Mouse (Mus musculus): ENCODE data around the gene Ldhc.
"Not testable (repeated sequence)": the region's sequence is repeated elsewhere in the genome, so short reads cannot be mapped to it uniquely, and the experiment has no call there.

The Ldhc gene

DNA sequence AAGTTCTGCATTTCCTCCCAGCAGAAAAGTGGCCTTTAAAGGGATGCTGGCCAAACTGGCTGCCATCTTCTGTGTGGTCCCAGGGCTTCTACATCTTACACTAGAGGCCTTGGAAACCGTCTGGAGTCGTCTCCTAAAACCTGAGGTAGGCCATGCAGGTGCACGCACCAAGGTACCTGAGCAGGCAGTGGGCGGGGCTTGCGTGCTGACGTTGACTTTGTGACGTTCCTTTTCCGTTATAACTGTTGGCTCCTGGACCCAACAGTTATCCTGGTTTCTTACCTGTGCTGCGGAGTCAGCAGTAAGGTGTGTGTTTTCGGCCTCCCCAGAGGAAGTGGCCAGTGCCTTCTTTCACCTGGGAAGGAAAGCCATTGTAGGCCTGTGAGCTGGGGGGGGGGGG lies at the start of gene Ldhc:
Gene Ldhc (plus strand): TSS at position 208 of the 400 bp plus-strand sequence.
- DNase-seq: no peak

DNA sequence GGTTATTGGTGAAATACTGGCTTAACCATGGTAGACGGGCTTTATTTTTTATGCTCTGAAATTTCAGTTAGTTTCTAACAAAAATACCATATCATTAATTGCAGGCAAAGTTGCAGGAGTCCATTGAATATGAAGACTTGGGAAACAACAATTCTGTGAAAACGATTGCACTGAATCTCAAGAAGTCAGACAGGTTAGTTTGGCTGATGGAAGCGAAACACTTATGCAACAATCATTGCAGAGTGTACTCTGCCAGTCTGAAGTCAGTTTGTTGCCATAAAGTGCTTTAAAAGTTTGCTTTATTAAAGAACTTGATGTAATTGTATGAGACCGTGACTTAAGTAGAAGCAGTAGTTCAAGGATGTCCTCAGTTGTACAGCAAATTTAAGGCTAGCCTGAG lies 47.0 kb upstream of the Ldhc start:
- no peak for DNase-seq

DNA sequence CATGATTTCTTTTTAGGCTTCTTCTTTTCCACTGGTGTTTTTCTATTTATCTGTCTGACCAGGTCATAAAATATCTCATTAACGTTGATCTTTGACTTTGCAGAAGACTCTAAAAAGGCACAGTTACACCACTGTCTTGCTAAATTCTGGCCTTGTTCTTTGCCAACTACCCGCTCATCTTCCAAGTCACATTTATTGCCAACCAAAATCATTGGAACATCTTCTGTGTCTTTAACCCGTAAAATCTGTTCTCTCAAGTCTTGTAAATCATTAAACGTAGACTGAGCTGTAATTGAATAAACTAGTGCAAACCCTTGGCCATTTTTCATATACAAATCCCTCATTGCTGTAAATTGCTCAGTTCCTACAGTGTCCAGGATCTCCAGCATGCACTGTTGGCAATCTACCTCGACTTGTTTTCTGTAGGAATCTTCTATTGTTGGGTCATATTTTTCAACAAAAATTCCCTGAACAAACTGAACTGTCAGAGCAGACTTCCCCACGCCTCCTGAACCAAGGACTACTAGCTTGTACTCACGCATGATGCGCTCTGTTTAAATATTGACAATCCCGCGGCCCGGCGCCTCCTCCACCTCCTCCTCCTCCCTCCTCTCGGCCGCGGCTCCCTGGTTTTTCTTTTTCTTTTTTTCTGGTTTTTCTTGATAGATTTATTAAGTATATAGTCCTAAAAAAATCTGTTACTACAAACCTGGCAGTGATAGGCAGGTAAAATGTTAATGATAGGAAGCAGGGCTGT lies 39.9 kb upstream of the Ldhc start:
- not testable (repeated sequence) for DNase-seq

DNA sequence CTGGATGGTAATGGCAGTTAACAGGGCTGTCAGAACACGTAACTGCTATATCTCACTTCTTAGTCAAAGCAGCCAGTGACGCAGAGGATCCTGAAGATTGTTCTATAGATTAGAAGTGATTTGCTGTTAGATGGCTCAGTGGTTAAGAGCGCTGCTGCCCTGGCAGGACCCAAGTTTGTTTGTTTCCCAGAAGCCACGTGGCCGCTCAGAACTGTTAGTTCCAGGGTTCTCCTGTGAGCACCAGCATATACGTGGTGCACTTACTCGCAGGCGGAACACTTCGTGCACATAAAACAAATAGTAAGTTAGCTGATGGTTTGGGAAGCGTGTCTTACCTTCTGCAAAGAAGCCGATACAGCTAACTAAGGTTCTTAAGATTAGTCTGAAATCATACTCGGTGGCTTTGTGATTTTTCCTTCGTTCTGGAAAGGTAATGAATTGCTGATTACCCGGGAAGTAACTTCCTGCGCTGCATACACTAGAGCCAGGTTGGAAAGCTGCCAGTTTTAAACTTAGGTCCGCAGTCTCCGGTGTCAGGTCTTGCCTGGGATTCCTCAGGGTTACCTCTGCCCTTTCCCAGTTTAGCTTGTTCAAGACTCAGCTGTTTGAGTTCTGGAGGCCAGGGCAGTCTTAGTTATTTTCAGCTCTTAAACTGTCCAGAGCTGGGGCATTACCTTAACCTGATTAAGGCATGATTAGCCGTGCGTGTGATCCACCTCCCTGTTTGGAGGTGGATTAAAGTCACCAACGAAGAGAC lies 33.8 kb upstream of the Ldhc start:
- DNase-seq: no peak

DNA sequence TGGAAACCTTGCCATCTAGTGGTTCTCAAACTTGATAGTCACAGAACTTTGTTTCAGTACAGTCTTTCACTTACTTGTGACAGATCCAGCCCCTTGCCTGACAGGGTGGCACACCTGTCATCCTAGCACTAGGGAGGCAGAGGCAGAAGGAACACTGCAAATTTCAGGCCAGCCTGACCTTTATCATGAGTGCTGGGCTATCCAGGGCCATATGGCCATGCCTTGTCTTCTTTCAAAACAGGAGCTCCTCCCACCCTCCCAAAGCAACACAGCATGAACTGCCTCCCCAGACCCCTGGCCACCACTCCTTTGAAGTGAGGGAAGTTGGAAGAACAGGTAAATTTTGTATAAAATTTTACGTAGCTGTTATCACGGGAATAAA lies 33.2 kb upstream of the Ldhc start:
- DNase-seq: no peak

DNA sequence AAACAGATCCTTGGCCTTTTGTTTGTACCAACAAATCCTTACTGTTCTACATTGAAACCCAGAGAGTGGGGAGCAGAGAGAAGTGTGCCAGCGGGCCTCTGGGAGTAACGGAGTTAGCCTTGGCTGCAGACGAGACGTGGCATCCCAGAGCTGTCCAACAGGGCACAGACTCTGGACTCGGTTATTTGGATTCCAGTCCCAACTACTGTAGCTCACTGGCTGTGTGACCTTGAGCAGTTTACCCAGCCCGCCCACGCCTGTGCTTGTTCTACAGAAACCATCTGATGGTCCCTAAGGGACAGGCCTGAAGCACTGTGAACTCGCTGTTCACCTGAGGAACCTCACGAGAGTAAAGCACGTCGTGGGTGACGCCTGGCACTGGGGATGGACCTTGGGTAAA lies 31.1 kb upstream of the Ldhc start:
- no peak for DNase-seq

DNA sequence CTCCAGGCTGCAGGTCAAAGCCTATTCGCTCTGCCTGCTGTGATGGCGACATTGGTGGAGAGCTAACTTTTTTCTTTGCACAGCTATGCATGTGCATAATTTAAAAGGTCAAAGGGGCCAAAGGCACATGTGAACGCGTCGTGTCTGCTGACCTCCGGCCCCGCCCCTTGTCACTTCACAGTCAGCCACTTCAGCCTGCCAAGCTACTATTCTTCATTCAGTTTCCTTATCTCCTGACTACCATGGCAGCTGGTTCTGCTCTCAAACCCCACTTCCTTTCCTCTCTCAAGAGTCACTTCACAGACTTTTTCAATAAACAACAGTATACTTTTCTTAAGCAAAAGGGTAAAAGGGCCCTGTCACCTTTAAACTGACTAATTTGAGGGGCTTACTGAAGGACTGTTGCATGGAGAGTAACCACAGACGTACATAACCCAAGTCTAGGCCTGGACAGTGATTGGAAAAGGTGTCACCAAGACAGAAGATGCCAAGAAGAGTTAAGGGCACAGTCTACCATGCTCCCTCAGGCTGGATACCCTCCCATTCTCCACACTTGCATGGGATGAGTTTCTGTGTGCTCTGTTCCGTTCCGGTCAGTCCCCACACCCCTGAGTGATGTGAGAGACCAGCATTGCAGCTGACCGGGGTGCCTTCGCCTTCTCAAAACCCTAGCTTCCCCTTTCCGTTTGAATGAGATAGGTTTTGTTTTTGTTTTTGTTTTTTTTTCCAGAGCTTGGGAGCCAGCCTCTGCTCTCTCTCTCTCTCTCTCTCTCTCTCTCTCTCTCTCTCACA lies 30.0 kb upstream of the Ldhc start:
- DNase-seq: peak; percentile 61

DNA sequence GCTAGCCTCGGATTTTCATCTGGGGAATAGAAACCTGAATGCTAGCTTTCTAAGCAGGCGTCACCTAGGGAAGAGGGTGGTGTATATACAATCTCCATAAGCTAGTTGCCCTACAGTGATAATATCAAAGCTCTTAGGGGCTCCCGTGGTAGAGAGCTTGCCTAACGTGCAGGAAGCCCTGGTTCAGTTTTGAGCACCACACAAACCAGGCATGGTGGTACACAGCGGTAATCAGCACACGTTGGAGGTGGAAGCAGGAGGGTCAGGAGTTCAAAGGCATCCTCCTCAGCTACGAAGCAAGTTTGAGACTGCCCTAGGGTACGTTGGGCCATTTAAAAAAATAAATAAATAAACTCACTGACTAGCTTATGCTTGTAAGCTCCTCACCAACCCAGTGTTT lies 29.3 kb upstream of the Ldhc start:
- DNase-seq: no peak

DNA sequence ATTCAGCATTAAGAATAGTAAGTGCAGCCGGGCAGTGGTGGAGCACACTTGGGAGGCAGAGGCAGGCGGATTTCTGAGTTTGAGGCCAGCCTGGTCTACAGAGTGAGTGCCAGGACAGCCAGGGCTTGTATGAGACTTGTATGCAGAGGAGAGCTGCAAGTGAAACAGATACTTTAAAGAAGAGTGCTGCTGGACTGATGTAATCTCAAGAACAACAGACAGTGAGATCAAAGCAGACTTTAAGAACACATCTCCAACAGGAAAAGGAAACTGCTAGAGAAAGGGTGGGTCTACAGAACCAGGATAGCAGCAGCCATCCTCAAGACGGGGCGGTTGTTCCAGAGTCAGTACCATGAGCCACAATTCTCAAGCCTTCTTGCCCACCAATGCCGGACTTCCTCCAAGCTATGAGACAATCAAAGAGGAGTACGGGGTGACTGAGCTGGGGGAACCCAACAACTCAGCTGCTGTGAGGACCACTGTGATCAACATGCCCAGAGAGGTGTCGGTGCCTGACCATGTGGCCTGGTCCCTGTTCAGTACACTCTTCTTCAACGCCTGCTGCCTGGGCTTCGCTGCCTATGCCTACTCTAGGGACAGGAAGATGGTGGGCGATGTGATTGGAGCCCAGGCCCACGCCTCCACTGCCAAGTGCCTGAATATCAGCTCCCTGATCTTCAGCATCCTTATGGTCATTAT lies 28.7 kb upstream of the Ldhc start:
- not testable (repeated sequence) for DNase-seq

DNA sequence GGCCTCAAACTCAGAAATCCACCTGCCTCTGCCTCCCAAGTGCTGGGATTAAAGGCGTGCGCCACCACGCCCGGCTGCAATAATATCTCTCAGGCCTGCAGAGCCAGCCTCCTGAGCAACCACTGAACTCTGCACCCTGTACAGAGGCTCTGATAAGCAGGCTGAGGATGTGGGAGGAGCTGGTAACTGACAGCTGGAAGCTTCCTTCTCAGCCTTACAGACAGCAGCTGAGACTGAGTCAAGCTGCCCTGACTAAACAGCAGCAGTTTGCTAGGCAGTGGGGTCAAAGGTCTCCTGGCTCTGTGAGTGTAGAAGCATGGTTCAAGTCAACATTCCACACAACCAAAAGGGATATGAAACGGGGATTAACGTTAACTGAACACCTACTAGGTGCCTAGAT lies 27.7 kb upstream of the Ldhc start:
- peak; percentile 68 for DNase-seq

DNA sequence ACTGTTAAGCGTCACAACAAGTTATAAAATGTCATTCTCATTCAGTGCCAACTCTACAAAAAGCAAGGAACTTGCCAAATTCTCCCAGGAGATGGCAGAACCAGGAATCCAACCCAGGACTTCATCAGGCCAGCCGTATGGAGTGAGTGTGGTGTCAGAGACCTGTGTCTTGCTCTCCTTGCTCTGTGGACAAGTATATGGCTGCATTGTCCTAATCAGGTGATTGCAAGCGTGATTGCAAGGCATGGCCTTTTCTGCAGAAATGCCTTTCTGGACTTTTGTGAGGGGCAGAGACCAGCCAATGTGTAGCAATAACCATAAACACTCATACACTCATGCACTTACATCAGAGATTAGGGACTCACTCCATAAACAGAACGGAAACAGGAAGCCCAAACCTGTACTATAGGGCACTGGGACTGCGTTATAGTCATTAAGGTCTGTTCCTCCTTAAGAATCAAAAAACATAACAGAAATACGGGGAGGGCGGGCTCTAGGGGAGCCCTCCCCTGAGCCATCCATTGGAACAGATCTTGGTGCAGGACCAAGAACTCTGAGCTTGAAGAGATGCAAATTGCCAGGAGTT lies 27.2 kb upstream of the Ldhc start:
- DNase-seq: no peak

DNA sequence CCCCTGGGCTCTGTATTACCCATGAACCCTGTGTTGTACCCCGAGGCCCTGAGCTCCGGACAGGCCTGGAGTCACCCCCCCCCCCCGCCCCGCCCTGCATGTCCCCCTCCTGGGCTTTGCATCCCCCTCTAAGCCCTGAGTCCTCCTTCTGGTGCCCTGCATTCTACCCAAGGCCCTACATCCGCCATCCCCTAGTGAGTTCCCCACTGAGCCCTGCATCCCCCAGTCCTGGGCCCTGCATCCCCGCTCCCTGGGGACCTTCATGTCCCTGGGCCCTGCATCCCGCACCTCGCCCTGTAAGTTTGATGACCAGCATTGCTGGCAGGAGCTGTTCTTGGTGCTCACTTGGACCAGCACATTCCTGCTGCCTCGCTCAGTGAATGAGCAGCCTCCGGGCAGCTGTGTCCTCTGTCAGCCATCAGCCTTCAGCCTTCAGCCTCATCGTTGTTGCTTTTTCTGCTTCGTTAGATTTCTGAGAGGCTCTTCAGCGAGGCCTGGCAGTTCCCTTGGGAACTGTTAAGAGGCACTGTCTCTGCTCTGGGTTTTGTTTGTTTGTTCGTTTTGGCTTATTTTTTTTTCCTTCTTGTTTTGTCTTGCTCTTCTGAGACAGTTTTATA lies 25.9 kb upstream of the Ldhc start:
- DNase-seq: no peak

DNA sequence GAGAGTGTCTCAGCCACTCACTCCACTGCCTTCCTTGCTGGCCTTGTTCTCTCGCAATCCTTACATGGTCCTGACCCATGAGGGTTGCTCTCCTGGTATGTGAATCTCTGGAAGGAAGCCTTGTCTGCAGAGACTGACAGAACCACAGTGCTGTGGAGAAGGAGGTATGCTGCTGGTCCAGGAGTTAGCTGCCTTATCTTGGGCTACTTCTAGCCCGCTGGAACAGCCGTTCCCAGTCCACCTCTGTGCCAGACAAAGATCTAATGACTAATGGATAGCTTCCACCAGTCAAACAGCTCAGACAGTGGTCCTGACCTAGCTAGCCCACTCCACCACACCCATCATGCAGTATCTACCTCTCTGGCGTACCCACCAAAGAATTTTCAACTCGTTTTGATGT lies 24.6 kb upstream of the Ldhc start:
- DNase-seq: no peak

DNA sequence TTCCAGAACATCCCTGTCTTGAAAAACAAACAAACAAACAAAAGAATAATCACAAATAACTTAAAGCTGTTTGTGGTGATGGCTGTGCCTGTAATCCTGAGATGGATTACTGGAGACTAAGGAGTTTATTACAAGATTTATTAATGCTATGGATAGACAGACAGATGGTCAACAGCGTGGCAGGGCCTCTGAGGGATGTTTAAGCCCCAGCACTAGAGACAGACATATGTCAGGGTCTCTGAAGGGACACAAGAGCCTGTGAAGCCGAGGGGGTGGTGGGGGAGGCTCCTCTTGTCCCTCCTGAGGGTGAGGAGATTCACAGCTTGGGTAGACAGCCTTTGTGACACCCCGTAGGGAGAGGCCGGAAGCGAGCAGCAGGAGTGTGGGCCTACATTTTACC lies 23.9 kb upstream of the Ldhc start:
- DNase-seq: no peak

DNA sequence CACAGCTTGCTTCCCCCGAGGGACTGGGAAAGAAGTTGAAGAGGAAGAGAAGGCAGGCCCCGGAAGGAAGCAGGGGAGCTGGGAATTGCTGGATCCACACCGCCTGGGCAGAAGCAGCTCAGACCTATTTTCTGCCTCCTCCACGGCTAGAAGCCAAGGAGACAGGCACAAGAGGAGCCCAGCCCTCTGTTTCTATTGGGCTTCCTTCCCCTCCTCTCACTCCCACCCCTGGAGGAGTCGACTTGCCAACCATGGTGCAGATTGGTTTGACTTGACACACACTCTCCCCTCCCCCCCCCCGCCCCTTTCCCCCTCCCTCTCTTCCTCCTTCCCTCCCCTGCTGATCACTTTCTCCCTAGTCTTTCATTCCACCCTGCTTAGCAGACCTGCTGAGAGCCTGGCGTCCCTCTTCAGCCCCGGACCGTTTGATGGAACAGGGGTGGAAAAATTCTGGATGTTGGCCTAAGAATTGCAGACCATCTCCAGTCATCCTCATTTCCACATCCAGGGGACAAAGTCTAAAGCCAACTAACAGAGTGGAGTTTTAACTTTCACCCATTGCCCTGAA lies 22.8 kb upstream of the Ldhc start:
- peak; percentile 37 for DNase-seq

DNA sequence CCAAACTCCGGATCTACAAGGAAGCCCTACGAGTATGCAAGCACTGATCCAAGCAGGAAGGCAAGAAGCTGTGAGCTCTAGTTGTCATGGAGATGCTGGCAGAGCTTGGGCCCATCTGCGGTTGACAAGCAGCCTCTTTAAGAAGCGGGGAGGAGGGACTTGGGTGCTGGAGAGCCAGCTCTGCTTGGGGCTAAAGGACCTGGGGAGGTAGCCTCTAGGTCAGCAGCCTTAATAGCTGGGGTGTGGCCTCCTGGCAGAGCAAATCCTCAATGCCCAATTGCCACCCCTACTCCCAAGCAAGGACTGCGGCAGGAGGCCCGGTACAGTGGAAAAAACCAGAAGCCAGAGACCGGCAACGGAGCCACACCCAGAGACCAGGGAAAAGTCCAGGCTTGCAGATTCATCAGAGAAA lies 22.1 kb upstream of the Ldhc start:
- DNase-seq: peak; percentile 67

DNA sequence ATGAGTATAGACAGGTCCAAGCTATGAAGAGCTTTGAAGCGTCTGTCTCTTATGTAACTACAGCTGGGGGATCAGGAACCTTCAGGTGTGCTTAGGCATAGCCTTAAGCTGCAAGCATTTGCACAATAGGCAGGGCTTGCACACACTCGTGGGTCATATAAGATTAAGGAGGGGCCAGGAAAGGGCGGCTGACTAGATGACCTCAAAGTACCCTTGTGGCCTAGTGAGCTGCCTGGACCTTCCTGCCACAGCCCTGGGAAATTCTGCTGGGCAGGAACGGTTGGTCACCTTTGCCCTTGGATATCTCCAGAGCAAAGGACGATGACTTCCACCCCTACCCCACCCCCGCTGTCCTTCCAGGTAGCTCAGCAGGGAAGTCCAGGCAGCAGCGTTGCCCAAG lies 21.6 kb upstream of the Ldhc start:
- DNase-seq: no peak

DNA sequence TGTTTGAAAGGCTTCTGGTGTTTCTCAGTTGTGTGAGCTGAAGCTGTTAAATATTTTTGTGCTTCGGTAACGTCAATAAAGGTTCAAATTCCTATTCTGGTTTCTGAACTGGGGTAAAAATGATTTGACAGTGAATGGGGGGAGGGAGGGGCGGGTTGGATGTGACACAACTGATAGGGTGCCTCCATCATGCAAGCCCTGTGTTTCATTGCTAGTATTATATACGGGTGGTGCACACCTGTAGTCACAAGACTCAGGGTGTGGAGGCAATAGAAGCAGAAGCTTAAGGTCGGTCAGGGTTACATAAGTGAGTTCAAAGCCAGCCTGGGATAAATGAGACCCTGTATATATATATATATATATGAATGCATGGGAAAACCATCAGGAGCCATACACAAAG lies 21.1 kb upstream of the Ldhc start:
- no peak for DNase-seq

DNA sequence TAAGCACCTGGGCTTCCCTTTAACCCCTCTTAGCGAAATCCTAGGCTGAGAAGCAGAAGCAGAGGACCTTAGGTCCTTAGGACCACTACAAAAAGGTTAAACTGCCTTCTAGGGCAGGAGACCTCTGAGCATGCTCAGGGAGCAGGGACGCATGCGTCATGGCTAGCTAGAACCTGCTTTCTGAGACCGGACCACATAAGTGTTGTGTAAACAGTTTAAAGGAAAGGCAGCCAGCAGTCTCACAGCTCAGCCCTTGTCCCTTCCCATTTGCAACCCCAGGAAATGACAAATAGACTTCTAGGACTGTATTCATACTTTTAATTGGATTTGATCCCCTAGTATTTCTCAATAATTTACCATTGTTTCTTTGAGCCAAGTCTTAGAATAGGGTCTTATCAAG lies 20.7 kb upstream of the Ldhc start:
- no peak for DNase-seq

DNA sequence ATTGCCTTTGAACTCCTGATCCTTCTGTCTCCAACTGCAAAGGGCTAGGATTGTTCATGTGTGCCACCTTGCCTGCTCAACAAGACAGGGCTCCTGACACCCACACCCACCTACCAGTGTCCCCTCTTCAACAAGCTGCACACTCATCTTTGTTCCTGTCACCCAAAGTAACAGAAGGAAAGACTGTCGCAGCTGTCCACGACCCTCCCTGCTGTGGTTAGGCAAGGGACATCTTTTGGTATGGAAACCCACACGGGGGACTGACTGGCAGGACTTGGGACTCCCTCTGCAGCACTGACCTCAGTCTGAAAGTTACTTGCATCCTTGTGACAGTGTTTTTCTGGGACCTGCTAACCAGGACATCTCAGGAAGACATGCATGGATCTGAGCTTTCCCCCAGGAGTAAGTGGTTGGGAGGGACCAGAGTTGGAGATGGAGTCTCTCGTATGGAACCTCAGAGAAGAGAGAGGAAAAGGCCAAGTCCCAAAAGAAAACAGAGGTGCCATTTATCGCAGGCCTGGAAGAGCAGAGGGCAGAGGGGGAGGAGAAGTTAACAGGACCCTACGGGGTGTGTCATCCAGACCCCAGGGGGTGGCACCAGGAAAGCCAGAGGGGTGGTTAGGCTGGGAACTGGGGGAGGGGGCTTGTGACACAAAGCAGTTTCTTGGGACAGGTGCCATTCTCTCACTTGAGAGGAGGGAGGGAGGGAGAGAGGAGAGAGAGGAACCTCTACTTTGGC lies 20.0 kb upstream of the Ldhc start, which contains the start of gene Ldha:
Gene Ldha (plus strand): TSS at position 689 of the 739 bp plus-strand sequence.
- no peak for DNase-seq

DNA sequence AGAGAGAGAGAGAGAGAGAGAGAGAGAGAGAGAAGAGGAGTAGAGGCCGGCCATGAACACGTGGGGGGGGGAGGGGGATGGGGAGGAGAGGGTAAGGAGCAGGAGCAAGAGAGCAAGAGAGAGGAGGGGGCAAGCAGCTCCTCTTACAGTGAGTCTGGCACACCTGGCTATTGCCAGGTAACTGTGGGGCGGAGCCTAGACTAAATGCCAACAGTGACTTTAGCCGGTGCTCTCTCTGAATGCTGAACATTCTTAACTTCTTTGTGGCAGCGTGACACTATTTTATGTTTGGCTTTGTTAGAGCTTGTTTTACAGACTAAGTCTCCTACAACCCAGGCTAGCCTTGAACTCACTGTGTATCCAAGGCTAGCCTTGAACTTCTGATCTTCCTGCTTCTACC lies 18.7 kb upstream of the Ldhc start:
- no peak for DNase-seq

Data from thymus, postnatal 4 days (tissue).